Mouse (Mus musculus) CH12.LX (cell line): ENCODE data around the gene Rps29. TPM values are rescaled to one million over a fixed set of nuclear protein-coding genes. Genes with fewer than 3 reads are reported as not detected.
A peak's percentile ranks its signal among the peaks of the same experiment; 100 is the strongest.

ENCODE experiments used
- DNase-seq: peaks from one replicate; pipeline ENCODE4 v3.0.0-alpha.2; 2013; ENCODE audit errors: extremely low read depth
- H3K27ac ChIP-seq: 2 replicates; pipeline ENCODE4 v1.5.1; 2012; ENCODE audit warnings: low read depth, mild to moderate bottlenecking, control low read depth, moderate library complexity; ENCODE audit not compliant: insufficient read depth
- H3K27me3 ChIP-seq: replicated peaks from 2 replicates; pipeline ENCODE3; 2012; ENCODE audit warnings: inconsistent platforms
- H3K36me3 ChIP-seq, 2 experiments: replicated peaks in 1 of 2; 2 replicates each; pipeline versions ENCODE3 to v1.6.1; 2012; ENCODE audit warnings: inconsistent platforms in 1 of 2, low read length in 1 of 2, mild to moderate bottlenecking in 1 of 2, mixed read lengths in 1 of 2, moderate library complexity in 1 of 2; ENCODE audit not compliant: control insufficient read depth in 1 of 2, insufficient read depth in 1 of 2
- H3K4me1 ChIP-seq, 2 experiments: 2 replicates each; pipeline ENCODE4 v1.6.1; 2012; ENCODE audit warnings: inconsistent platforms in 1 of 2, moderate library complexity in 1 of 2; ENCODE audit not compliant: insufficient read depth in 2 of 2, control insufficient read depth in 1 of 2
- H3K4me2 ChIP-seq: 2 replicates; pipeline ENCODE4 v1.6.1; 2012; ENCODE audit warnings: low read depth, mild to moderate bottlenecking, control low read depth; ENCODE audit not compliant: poor library complexity, insufficient read depth, severe bottlenecking
- H3K4me3 ChIP-seq, 3 experiments: fragments of 150-350 bp in 1 of 3; sonication (generic) in 1 of 3; replicated peaks in 1 of 3; 2 replicates each; pipeline versions ENCODE3 to v1.5.1; 2011 to 2012; ENCODE audit warnings: low read depth in 2 of 3, low read length in 2 of 3, mild to moderate bottlenecking in 2 of 3, moderate library complexity in 2 of 3, control low read depth in 1 of 3, improper control_type of control experiment in 1 of 3, inconsistent platforms in 1 of 3, mixed read lengths in 1 of 3; ENCODE audit not compliant: poor library complexity in 1 of 3
- H3K79me2 ChIP-seq: replicated peaks from 2 replicates; pipeline ENCODE4 v1.6.1; 2012; ENCODE audit warnings: mild to moderate bottlenecking, moderate library complexity; ENCODE audit not compliant: control insufficient read depth, poor library complexity, insufficient read depth, severe bottlenecking; ENCODE audit errors: extremely low read depth
- H3K9ac ChIP-seq: 2 replicates; pipeline ENCODE4 v1.6.1; 2012; ENCODE audit warnings: low read depth, mild to moderate bottlenecking, control low read depth, moderate library complexity; ENCODE audit not compliant: insufficient read depth
- H3K9me3 ChIP-seq: replicated peaks from 2 replicates; pipeline ENCODE3; 2012; ENCODE audit warnings: low read length, inconsistent platforms, mixed read lengths
- E2F4 ChIP-seq: IDR thresholded peaks from 2 replicates; pipeline ENCODE4 v1.6.1; 2011; ENCODE audit warnings: low read depth, low read length, improper control_type of control experiment; ENCODE audit not compliant: insufficient replicate concordance
- JUN ChIP-seq: IDR thresholded peaks from 2 replicates; pipeline ENCODE4 v1.6.1; 2011; ENCODE audit warnings: low read depth, mild to moderate bottlenecking, low read length, improper control_type of control experiment, moderate library complexity; ENCODE audit not compliant: insufficient read depth
- MAZ ChIP-seq: IDR thresholded peaks from 2 replicates; pipeline ENCODE4 v1.6.1; 2012; ENCODE audit warnings: low read depth, mild to moderate bottlenecking, inconsistent platforms, low read length, improper control_type of control experiment, moderate library complexity
- MXI1 ChIP-seq: IDR thresholded peaks from 2 replicates; pipeline ENCODE4 v1.6.1; 2011; ENCODE audit warnings: mild to moderate bottlenecking, low read depth, low read length, improper control_type of control experiment
- NELFE ChIP-seq: IDR thresholded peaks from 2 replicates; pipeline ENCODE4 v1.6.1; 2011; ENCODE audit warnings: low read depth, low read length, improper control_type of control experiment
- PAX5 ChIP-seq: IDR thresholded peaks from 2 replicates; pipeline ENCODE4 v1.6.1; 2012; ENCODE audit warnings: low read length, inconsistent platforms, mixed read lengths
- POLR2A ChIP-seq: IDR thresholded peaks from 2 replicates; pipeline ENCODE4 v1.6.1; 2011; ENCODE audit warnings: low read depth, mild to moderate bottlenecking, improper control_type of control experiment, low read length
- ZMIZ1 ChIP-seq: IDR thresholded peaks from 2 replicates; pipeline ENCODE4 v1.6.1; 2012; ENCODE audit warnings: low read depth, mild to moderate bottlenecking, inconsistent platforms, low read length, improper control_type of control experiment
- dilution Hi-C: fragments of 300-500 bp; cut with MboI; formaldehyde crosslinking; loops from 2 replicates; pipeline ENCODE4 v1.14.3; 2020; ENCODE audit warnings: low sequenced_read_pairs; ENCODE audit not compliant: extremely low pct_unique_long_range_greater_than_20kb, extremely low pct_ligation_motif_present
- in situ Hi-C: fragments of 300-500 bp; cut with MboI; formaldehyde crosslinking; loops from 3 replicates; pipeline ENCODE4 v1.14.3; 2019; ENCODE audit warnings: low sequenced_read_pairs, low pct_ligation_motif_present, low pct_unique_long_range_greater_than_20kb, mixed read lengths
- polyA plus RNA-seq: library from polyadenylated mRNA; unstranded; fragments of >175 nt; gene quantifications from 2 replicates; pipeline ENCODE4 v1.2.1, GENCODE M21; 2012; ENCODE audit warnings: low read depth; ENCODE audit not compliant: insufficient read length
- total RNA-seq, 2 experiments: library from RNA; depleted of rRNA; stranded (reverse); fragments of 300-350 nt in 1 of 2; fragments of >200 nt in 1 of 2; gene quantifications; 2 replicates each; pipeline ENCODE4 v1.2.3; 2012 to 2014

Gene Rps29
- total and polyA plus RNA-seq, 3 experiments: 635 to 5,532 (median 1,316) TPM

DNA sequence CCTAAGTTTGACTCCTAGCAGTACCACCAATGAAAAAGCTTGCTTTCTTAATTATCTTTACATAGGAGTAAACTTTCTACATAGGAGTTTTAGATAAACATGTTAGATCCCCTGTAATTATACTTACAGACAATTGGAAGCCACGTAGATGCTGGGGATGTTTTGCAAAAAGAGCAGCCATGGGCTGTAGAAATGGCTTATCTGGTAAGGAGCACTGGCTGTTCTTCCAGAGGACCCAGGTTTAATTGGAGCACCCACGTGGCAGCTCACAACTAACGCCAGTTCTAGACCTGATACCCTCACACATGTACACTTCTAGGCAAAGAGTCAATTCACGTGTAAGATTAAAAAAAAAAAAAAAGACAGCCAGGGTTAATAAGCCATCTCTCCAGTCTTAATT lies 22.8 kb upstream of the Rps29 start:
- Histone ChIP-seq H3K4me2 (no peak overlapping the region), H3K4me3 (no peak overlapping the region), H3K27me3 (no peaks in the 10 kb centered on the region)
- in situ Hi-C loops: no loop called here
- TF ChIP-seq ZMIZ1 (0 out of 2 replicates have a peak, but pooled peaks have one; percentile 26), POLR2A (0 out of 2 replicates have a peak, but pooled peaks have one; percentile 7), E2F4 (no peak)
- TF ChIP-seq, all 38 proteins: peak for 2
- dilution Hi-C loops: no loop called here
- no peak overlapping the region for H3K9ac ChIP-seq
- H3K4me1 ChIP-seq: peaks cover 4% of the 10 kb centered on the region in 2 experiments; a peak in 3 of 4 replicates
- H3K27ac ChIP-seq: no peak overlapping the region
- H3K9me3 ChIP-seq: peaks cover 3% of the 10 kb centered on the region
- H3K36me3 ChIP-seq: peaks cover 13 to 42% of the 10 kb centered on the region in 2 experiments
- peaks cover 37% of the 10 kb centered on the region for H3K79me2 ChIP-seq
- DNase-seq: no peak

DNA sequence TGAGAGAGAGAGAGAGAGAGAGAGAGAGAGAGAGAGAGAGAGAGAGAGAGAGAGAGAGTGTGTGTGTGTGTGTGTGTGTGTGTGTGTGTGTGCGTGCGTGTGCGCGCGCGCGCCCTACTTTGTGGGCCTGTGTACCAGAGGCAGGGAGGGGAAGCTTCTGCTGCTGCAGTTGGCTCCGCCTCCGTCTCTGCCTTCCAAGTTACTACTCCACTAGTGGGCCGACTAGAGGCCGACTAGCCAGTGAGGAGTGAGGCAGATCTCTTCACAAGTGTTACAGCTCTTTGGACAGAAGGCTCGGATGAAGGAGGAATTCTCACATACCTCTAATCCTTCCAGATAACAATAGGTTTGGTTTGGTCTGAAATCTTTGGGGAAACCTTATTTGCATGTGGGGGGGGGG lies 20.4 kb upstream of the Rps29 start:
- TF ChIP-seq ZMIZ1 (no peak), PAX5 (no peak), NELFE (no peak), JUN (no peak)
- Histone ChIP-seq H3K27me3 (no peaks in the 10 kb centered on the region), H3K9me3 (peaks cover 3% of the 10 kb centered on the region), H3K27ac (no peak overlapping the region), H3K9ac (no peak overlapping the region), H3K36me3 (peaks cover 23 to 58% of the 10 kb centered on the region in 2 experiments), H3K4me1 (peaks cover 4% of the 10 kb centered on the region in 2 experiments; a peak in 3 of 4 replicates), H3K79me2 (peaks cover 20% of the 10 kb centered on the region), H3K4me2 (no peak overlapping the region), H3K4me3 (no peak overlapping the region)
- no peak for DNase-seq
- dilution Hi-C loops (no loop called here), in situ Hi-C loops (no loop called here)

DNA sequence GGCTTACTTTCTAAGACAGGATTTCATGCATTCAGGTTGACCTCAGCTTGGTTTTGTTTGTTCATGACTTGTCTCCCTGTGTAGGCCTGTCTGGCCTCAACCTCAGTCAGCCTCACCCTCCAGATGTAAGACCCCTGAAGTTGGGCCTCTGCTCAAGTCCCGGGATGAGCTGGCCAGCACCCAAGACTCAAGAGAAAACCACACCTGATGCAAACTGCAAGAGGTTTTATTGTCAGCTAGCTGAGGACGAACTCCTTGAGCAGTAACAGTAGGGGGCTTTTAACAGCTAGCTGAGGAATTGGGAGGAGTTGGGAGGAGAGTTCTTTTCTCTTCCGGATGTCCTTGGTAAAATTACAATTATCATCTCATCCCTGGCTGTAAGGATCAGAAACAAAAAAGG lies 18.5 kb upstream of the Rps29 start:
- TF ChIP-seq E2F4 (no peak), MAZ (no peak), MXI1 (no peak)
- DNase-seq: no peak
- no peak overlapping the region for H3K4me3 ChIP-seq
- peaks cover 8% of the 10 kb centered on the region; the same call in 1 of the 2 replicates for H3K79me2 ChIP-seq
- H3K36me3 ChIP-seq: peaks cover 26 to 69% of the 10 kb centered on the region in 2 experiments
- H3K27ac ChIP-seq: no peak overlapping the region
- no peak overlapping the region for H3K9ac ChIP-seq
- H3K4me2 ChIP-seq: no peak overlapping the region
- in situ Hi-C loops (no loop called here), dilution Hi-C loops (no loop called here)
- H3K4me1 ChIP-seq: peaks cover 4% of the 10 kb centered on the region in 2 experiments; a peak in 3 of 4 replicates
- peaks cover 3% of the 10 kb centered on the region for H3K9me3 ChIP-seq
- H3K27me3 ChIP-seq: no peaks in the 10 kb centered on the region
